Mouse (Mus musculus): ENCODE data around the gene Wdr25. TPM values are rescaled to one million over a fixed set of nuclear protein-coding genes. Genes with fewer than 3 reads are reported as not detected.

Gene Wdr25
- polyA plus RNA-seq, 1 experiment from 2014 or later = 5.6 TPM

Other genes starting within 250 kb of the Wdr25 start
- gene Degs2, start 191.3 kb upstream of the Wdr25 start, polyA plus RNA-seq (2014; fragmentation: Nextera tagmentation; extraction: Ambion mirVana) = 0.45 and 0.57 TPM in 2 replicates
- 19.3 and 20.2 TPM in 2 replicates for gene Yy1, start 100.7 kb upstream of the Wdr25 start, polyA plus RNA-seq (2014; fragmentation: Nextera tagmentation; extraction: Ambion mirVana)
- gene Slc25a29, start 57.7 kb upstream of the Wdr25 start, polyA plus RNA-seq (2014; fragmentation: Nextera tagmentation; extraction: Ambion mirVana) = 11.9 and 13.9 TPM in 2 replicates
- 11.8 and 13.2 TPM in 2 replicates for gene Slc25a47, start 57.6 kb upstream of the Wdr25 start, polyA plus RNA-seq (2014; fragmentation: Nextera tagmentation; extraction: Ambion mirVana)
- gene Wars, start 543 bp downstream of the Wdr25 start, polyA plus RNA-seq (2014; fragmentation: Nextera tagmentation; extraction: Ambion mirVana) = 113 and 118 TPM in 2 replicates
- gene Begain, start 174.6 kb downstream of the Wdr25 start, polyA plus RNA-seq (2014; fragmentation: Nextera tagmentation; extraction: Ambion mirVana) = 4.9 and 5.3 TPM in 2 replicates

Measured in embryonic facial prominence, embryonic 11.5 days (tissue).